Mouse (Mus musculus): ENCODE results near the gene Galnt17.

- no peak for TF ChIP-seq CTCF (IDR thresholded peaks at IDR 0.05; ENCODE audit: borderline replicate concordance, extremely low read depth, insufficient read depth, insufficient read length)
- no peak for TF ChIP-seq POLR2A (IDR thresholded peaks at IDR 0.05; ENCODE audit: borderline replicate concordance, extremely low read depth, insufficient read depth, insufficient read length, poor library complexity, severe bottlenecking)
These were observed 437.2 kb downstream of the Galnt17 start for GRCm38 (mm10) chr5:130871086-130871485.

Measured in brain, embryonic 14.5 days (tissue).